Mouse (Mus musculus): ENCODE results near the gene Tcp10a. TPM values are rescaled to one million over a fixed set of nuclear protein-coding genes. Genes with fewer than 3 reads are reported as not detected.
"Not testable (repeated sequence)": the region's sequence is repeated elsewhere in the genome, so short reads cannot be mapped to it uniquely, and the experiment has no call there.

Gene Tcp10a
- total RNA-seq, 2 experiments from 2014 or later, result 0.26 TPM; not detected in 1

GRCm38 (mm10) chr17:7366676-7367374, 42.4 kb downstream of the Tcp10a start:
- not testable (repeated sequence) for DNase-seq (ENCODE audit: extremely low spot score in 1 of 2, low spot score in 1 of 2)

GRCm38 (mm10) chr17:7369401-7369800, 45.0 kb downstream of the Tcp10a start:
- not testable (repeated sequence) for DNase-seq (ENCODE audit: extremely low spot score in 1 of 2, low spot score in 1 of 2)

GRCm38 (mm10) chr17:7371879-7372278, 47.4 kb downstream of the Tcp10a start, which contains the start of gene Gm49630:
Gene Gm49630, minus strand, starts transcription at chr17:7371979.
- not testable (repeated sequence) for DNase-seq (ENCODE audit: extremely low spot score in 1 of 2, low spot score in 1 of 2)

GRCm38 (mm10) chr17:7376951-7377700, 52.7 kb downstream of the Tcp10a start:
- DNase-seq (ENCODE audit: extremely low spot score in 1 of 2, low spot score in 1 of 2), result not testable (repeated sequence)

- DNase-seq (ENCODE audit: extremely low spot score in 1 of 2, low spot score in 1 of 2), result not testable (repeated sequence)
These were observed 53.5 kb downstream of the Tcp10a start for GRCm38 (mm10) chr17:7377907-7378306.

- not testable (repeated sequence) for DNase-seq (ENCODE audit: extremely low spot score in 1 of 2, low spot score in 1 of 2)
These were observed 58.3 kb downstream of the Tcp10a start for GRCm38 (mm10) chr17:7382711-7383110.

GRCm38 (mm10) chr17:7383167-7384143, 59.0 kb downstream of the Tcp10a start:
- not testable (repeated sequence) for DNase-seq (ENCODE audit: extremely low spot score in 1 of 2, low spot score in 1 of 2)

- not testable (repeated sequence) for DNase-seq (ENCODE audit: extremely low spot score in 1 of 2, low spot score in 1 of 2)
These were observed 60.9 kb downstream of the Tcp10a start, which contains the start of gene Unc93a2 for GRCm38 (mm10) chr17:7385364-7385763. Gene Unc93a2, minus strand, starts transcription at chr17:7385464.

- not testable (repeated sequence) for DNase-seq (ENCODE audit: extremely low spot score in 1 of 2, low spot score in 1 of 2)
These were observed 61.6 kb downstream of the Tcp10a start for GRCm38 (mm10) chr17:7386016-7386415.

- DNase-seq (ENCODE audit: extremely low spot score in 1 of 2, low spot score in 1 of 2), result not testable (repeated sequence)
These were observed 64.0 kb downstream of the Tcp10a start for GRCm38 (mm10) chr17:7388341-7388957.

GRCm38 (mm10) chr17:7388958-7389356, 64.5 kb downstream of the Tcp10a start:
- DNase-seq (ENCODE audit: extremely low spot score in 1 of 2, low spot score in 1 of 2), result not testable (repeated sequence)

GRCm38 (mm10) chr17:7389898-7390297, 65.5 kb downstream of the Tcp10a start:
- DNase-seq (ENCODE audit: extremely low spot score in 1 of 2, low spot score in 1 of 2), result peak in 1 of 2 experiments; percentile 37

GRCm38 (mm10) chr17:7395116-7395515, 70.7 kb downstream of the Tcp10a start:
- not testable (repeated sequence) for DNase-seq (ENCODE audit: extremely low spot score in 1 of 2, low spot score in 1 of 2)

Other genes starting within 250 kb of the Tcp10a start
- 10 to 100 TPM; 34.3 TPM for gene Rps6ka2, start 154.5 kb upstream of the Tcp10a start, total RNA-seq (2021)
- not detected for gene Ttll2, start 28.1 kb downstream of the Tcp10a start, total RNA-seq (2021)
- not detected for gene Gm49630, start 47.3 kb downstream of the Tcp10a start, total RNA-seq (2021)
- gene Unc93a2, start 60.8 kb downstream of the Tcp10a start, total RNA-seq (2021), result not detected

Measured in layer of hippocampus, postnatal 25 days (tissue).